Mouse (Mus musculus): ENCODE measurements around the gene Clspn. TPM values are rescaled to one million over a fixed set of nuclear protein-coding genes. Genes with fewer than 3 reads are reported as not detected.

The Clspn gene
- polyA plus RNA-seq, 1 experiment from 2014 or later, result 20.6 TPM

DNA sequence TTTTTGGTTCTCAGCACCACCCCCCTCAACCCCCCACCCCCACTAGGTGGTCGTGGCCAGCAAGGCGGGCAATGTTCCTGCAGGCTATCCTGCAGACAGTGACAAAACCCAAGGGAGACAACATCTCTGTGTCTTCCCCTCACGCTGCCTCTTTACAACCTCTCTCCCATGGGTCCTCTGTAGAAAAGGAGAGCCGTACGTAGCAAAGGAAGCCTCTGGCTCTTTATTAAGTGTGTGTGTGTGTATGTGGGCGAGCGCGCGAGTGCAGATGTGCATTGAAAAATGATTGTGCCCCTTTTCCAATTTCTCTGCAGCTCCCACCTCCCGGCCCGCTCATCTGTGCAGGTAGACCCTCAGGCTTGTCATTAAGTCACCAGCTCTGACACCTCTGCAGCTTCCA is 79.6 kb downstream of the Clspn start:
- Histone ChIP-seq H3K4me2 (ENCODE audit: low read depth, low read length) (no peak overlapping the region), H3K36me3 (replicated peaks; ENCODE audit: insufficient read depth, low read length) (no peaks in the 10 kb centered on the region), H3K9me3 (ENCODE audit: low read length) (no peaks in the 10 kb centered on the region), H3K4me3 (ENCODE audit: low read depth, low read length) (no peak overlapping the region), H3K27me3 (ENCODE audit: insufficient read depth, low read length) (0 out of 2 replicates have a peak, but pooled peaks cover 9% of the 10 kb centered on the region), H3K9ac (replicated peaks) (no peak overlapping the region), H3K4me1 (ENCODE audit: insufficient read depth) (no peaks in the 10 kb centered on the region), H3K27ac (ENCODE audit: low read depth) (no peak overlapping the region)
- WGBS (ENCODE audit: insufficient replicate concordance), result 27% methylated on average over 11 of the region's 11 CpGs
- no peak for DNase-seq
- no peak for TF ChIP-seq CTCF (IDR thresholded peaks at IDR 0.05; ENCODE audit: low read depth)
- TF ChIP-seq EP300 (IDR thresholded peaks at IDR 0.05; ENCODE audit: low read depth), result no peak
- no peak for ATAC-seq

DNA sequence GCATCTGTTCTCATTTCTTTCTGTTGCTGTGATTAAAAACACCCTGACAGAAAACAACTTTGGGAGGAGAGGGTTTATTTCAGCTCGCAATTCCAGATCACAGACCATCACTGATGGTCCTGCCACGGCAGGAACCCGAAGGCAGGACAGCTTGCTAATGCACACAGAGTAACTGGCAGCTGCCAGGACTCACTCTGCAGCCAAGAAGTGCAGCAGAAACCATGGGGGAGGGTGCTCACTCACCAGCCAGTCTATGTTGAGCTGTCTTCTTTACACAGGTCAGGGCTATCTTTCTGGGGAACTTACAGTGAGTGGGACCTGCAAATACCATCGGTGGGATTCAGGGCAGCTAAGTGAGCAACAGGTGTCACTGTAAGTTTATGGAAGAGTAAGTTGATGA is 80.7 kb downstream of the Clspn start:
- H3K27ac ChIP-seq (ENCODE audit: low read depth), result no peak overlapping the region

DNA sequence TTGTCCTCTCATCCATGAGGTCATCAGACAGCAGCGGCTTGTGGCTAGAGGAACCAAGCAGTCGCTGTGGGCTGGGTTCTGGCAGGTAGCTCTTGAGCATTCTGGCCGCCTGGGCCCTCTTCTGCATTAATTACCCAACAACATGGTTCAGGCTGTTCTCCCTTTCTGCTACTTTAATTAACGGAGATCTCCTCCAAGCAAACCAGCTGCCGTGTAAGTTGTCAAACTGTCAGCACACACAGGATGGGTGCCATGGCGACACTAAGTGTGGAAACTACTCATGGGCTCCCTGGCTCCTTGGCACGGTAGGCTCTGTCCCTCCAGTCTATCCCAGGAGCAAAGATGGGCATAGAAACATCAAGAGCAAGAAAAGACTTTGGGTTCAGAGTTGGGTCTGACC is 82.6 kb downstream of the Clspn start:
- 53% methylated on average over 7 of the region's 7 CpGs for WGBS (ENCODE audit: insufficient replicate concordance)
- H3K4me1 ChIP-seq (ENCODE audit: insufficient read depth), result no peaks in the 10 kb centered on the region

More for the DNA sequence above, 80.7 kb downstream of the Clspn start:
- ATAC-seq, result no peak
- 63% methylated on average over 4 of the region's 4 CpGs for WGBS (ENCODE audit: insufficient replicate concordance)
- H3K27me3 ChIP-seq (ENCODE audit: insufficient read depth, low read length), result 0 out of 2 replicates have a peak, but pooled peaks cover 13% of the 10 kb centered on the region
- H3K4me3 ChIP-seq (ENCODE audit: low read depth, low read length), result no peak overlapping the region
- H3K4me1 ChIP-seq (ENCODE audit: insufficient read depth), result no peaks in the 10 kb centered on the region
- no peak overlapping the region for H3K9ac ChIP-seq (replicated peaks)
- no peak for DNase-seq
- no peaks in the 10 kb centered on the region for H3K36me3 ChIP-seq (replicated peaks; ENCODE audit: insufficient read depth, low read length)
- TF ChIP-seq EP300 (IDR thresholded peaks at IDR 0.05; ENCODE audit: low read depth) (no peak), CTCF (IDR thresholded peaks at IDR 0.05; ENCODE audit: low read depth) (no peak)
- no peaks in the 10 kb centered on the region for H3K9me3 ChIP-seq (ENCODE audit: low read length)
- no peak overlapping the region for H3K4me2 ChIP-seq (ENCODE audit: low read depth, low read length)

DNA sequence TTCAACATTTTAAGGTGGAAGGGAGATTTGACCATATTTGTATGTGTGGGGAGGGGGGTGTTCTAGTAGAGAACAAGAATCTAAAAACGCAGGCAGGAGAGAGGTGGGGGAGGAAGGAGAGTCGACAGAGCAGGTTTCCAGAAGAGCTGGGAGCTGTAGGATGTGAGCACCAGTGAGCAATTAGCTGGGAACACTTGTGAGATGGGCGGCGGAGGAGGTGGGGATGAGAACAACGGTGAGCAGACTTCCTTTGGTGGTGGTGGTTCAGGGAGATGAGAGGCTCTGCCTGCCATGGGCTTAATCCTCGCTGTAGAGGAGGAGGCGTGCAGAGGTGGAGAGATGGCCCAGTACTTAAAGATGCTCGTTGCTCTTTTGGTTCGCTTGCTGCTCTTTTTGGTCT is 85.2 kb downstream of the Clspn start:
- Histone ChIP-seq H3K4me2 (ENCODE audit: low read depth, low read length) (no peak overlapping the region), H3K9ac (replicated peaks) (no peak overlapping the region), H3K36me3 (replicated peaks; ENCODE audit: insufficient read depth, low read length) (no peaks in the 10 kb centered on the region), H3K27me3 (ENCODE audit: insufficient read depth, low read length) (0 out of 2 replicates have a peak, but pooled peaks cover 4% of the 10 kb centered on the region), H3K4me1 (ENCODE audit: insufficient read depth) (no peaks in the 10 kb centered on the region), H3K4me3 (ENCODE audit: low read depth, low read length) (no peak overlapping the region), H3K9me3 (ENCODE audit: low read length) (no peaks in the 10 kb centered on the region), H3K27ac (ENCODE audit: low read depth) (no peak overlapping the region)
- TF ChIP-seq EP300 (IDR thresholded peaks at IDR 0.05; ENCODE audit: low read depth), result no peak
- no peak for TF ChIP-seq CTCF (IDR thresholded peaks at IDR 0.05; ENCODE audit: low read depth)
- ATAC-seq (no peak), DNase-seq (no peak)
- 42% methylated on average over 9 of the region's 9 CpGs for WGBS (ENCODE audit: insufficient replicate concordance)

More for the DNA sequence above, 82.6 kb downstream of the Clspn start:
- Histone ChIP-seq H3K27me3 (ENCODE audit: insufficient read depth, low read length) (0 out of 2 replicates have a peak, but pooled peaks cover 13% of the 10 kb centered on the region), H3K9me3 (ENCODE audit: low read length) (no peaks in the 10 kb centered on the region), H3K27ac (ENCODE audit: low read depth) (no peak overlapping the region), H3K4me2 (ENCODE audit: low read depth, low read length) (no peak overlapping the region), H3K4me3 (ENCODE audit: low read depth, low read length) (no peak overlapping the region), H3K9ac (replicated peaks) (no peak overlapping the region), H3K36me3 (replicated peaks; ENCODE audit: insufficient read depth, low read length) (no peaks in the 10 kb centered on the region)
- DNase-seq (no peak), ATAC-seq (no peak)
- TF ChIP-seq CTCF (IDR thresholded peaks at IDR 0.05; ENCODE audit: low read depth), result no peak
- TF ChIP-seq EP300 (IDR thresholded peaks at IDR 0.05; ENCODE audit: low read depth), result no peak

Small RNA genes within 50 kb of the gene (microRNA-seq; reads per million reads assigned to microRNA genes)
- not detected for gene Mir7119

Other genes with a start within 250 kb of the Clspn start
- 31.9 and 34.3 TPM in 2 replicates for gene Adprhl2, start 235.2 kb upstream of the Clspn start, polyA plus RNA-seq (2015; fragmentation: Nextera tagmentation; extraction: Ambion mirVana)
- gene Tekt2, start 231.2 kb upstream of the Clspn start, polyA plus RNA-seq (2015; fragmentation: Nextera tagmentation; extraction: Ambion mirVana), result 0.17 and 0.26 TPM in 2 replicates
- gene Ago3, start 127.4 kb upstream of the Clspn start, polyA plus RNA-seq (2015; fragmentation: Nextera tagmentation; extraction: Ambion mirVana), result 3.8 and 5.2 TPM in 2 replicates
- gene Ago1, start 88.4 kb upstream of the Clspn start, polyA plus RNA-seq (2015; fragmentation: Nextera tagmentation; extraction: Ambion mirVana), result 0.94 and 0.97 TPM in 2 replicates
- gene Ago4, start 23.5 kb upstream of the Clspn start, polyA plus RNA-seq (2015; fragmentation: Nextera tagmentation; extraction: Ambion mirVana), result 0.38 and 0.63 TPM in 2 replicates
- gene 5730409E04Rik, start 52.9 kb downstream of the Clspn start, polyA plus RNA-seq (2015; fragmentation: Nextera tagmentation; extraction: Ambion mirVana), result 0.34 and 0.41 TPM in 2 replicates
- gene Psmb2, start 120.7 kb downstream of the Clspn start, polyA plus RNA-seq (2015; fragmentation: Nextera tagmentation; extraction: Ambion mirVana), result 218 and 239 TPM in 2 replicates
- gene Tfap2e, start 179.3 kb downstream of the Clspn start, polyA plus RNA-seq (2015; fragmentation: Nextera tagmentation; extraction: Ambion mirVana), result not detected in 2 replicates
- 4.2 and 4.8 TPM in 2 replicates for gene Ncdn, start 196.5 kb downstream of the Clspn start, polyA plus RNA-seq (2015; fragmentation: Nextera tagmentation; extraction: Ambion mirVana)
- 8.5 and 9.5 TPM in 2 replicates for gene AU040320, start 196.6 kb downstream of the Clspn start, polyA plus RNA-seq (2015; fragmentation: Nextera tagmentation; extraction: Ambion mirVana)